Mouse (Mus musculus): ENCODE data around the gene Podxl. TPM values are rescaled to one million over a fixed set of nuclear protein-coding genes. Genes with fewer than 3 reads are reported as not detected.

Gene Podxl
- total RNA-seq (2021) = 10 to 100 TPM; 87.5 to 88.3 TPM
- long read RNA-seq, experiment 1, full-length matches to known transcripts = 10 of 71 reads
- long read RNA-seq, experiment 1, partial matches to known transcripts = 6 of 71 reads
- long read RNA-seq, experiment 1, other reads (novel, unspliced or antisense) = 55 of 71 reads
- long read RNA-seq, experiment 2, full-length matches to known transcripts = 4 of 49 reads
- long read RNA-seq, experiment 2, partial matches to known transcripts = 1 of 49 reads
- long read RNA-seq, experiment 2, other reads (novel, unspliced or antisense) = 44 of 49 reads

DNA sequence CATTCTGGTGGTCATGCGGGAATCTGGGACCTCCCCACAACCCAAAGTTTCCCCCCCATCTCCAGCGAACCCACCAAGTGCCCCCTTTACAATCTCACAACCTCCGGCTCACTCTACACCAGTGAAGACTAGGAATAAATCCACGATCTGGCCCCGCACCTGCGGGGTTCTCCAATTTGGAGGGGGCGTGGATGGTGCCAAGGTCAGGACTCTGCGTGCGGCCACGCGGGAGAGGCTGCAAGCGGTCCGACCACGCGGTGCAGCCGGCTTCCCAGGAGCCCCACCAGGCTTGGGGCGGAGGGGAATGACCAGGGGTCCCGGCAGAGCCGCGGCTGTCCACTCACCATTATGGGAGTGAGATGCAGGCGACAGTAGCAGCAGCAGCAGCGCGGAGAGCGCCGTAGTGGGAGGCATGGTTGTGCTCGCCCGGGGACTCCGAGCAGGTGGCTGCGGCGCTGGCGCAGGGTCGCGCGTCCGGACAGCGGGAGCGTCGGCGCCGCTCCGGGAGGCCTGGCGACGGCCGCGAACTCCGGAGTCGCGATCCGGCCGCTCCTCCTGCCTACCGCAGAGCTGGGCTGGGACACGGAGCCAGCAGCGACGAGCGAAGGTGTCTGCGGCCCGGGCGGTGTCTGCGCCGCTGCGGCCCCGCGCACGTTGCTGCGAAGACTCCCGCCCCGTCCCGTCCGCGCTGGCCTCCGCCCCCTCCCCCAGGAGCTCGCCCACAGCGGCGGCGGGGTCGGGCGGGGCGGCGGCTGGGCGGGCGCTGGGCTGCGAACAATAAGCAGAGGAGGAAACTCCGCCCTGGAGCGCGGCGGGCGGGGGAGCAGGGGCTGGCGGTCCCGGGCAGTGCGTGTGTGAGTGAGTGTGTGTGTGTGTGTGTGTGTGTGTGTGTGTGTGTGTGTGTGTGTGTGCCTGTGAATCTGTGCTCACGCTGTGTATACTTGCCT lies at the start of gene Podxl:
TSS of gene Podxl (minus strand) at position 747 of the 947 bp plus-strand sequence.
- DNase-seq = peak; percentile 83 to 89
- intact Hi-C loops (cut with DNase I) = loop anchor here (2.0 kb wide), 1 partner anchor 75 kb away; no protein-coding TSS in a partner anchor

GRCm38 (mm10) chr6:31612560-31613270 lies 48.9 kb upstream of the Podxl start:
- DNase-seq = no peak
- intact Hi-C loops (cut with DNase I) = no loop called here

DNA sequence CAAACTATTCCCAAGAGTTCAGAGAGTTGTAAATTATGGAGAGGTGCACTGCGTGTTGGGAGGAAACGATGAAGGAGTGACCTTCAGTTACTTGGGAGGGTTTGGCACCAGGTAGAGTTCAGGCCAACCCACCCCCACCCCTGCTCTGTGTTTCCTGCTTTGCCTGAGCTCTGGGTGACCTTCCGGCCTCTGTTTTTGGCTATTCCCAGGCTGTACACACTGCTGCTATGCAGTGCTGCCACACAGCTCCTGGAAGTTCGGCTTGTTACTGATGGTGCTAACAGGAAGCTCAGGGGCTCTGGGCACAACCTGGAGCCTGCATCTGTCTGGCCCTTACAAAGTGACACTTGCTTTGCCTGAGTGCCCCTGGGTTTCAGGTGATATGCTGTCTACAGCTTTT lies 42.6 kb upstream of the Podxl start:
- intact Hi-C loops (cut with DNase I) = no loop called here
- no peak for DNase-seq

GRCm38 (mm10) chr6:31604629-31605265 lies 41.0 kb upstream of the Podxl start:
- no peak for DNase-seq
- intact Hi-C loops (cut with DNase I) = no loop called here

GRCm38 (mm10) chr6:31602489-31602888 lies 38.7 kb upstream of the Podxl start:
- intact Hi-C loops (cut with DNase I) = no loop called here

DNA sequence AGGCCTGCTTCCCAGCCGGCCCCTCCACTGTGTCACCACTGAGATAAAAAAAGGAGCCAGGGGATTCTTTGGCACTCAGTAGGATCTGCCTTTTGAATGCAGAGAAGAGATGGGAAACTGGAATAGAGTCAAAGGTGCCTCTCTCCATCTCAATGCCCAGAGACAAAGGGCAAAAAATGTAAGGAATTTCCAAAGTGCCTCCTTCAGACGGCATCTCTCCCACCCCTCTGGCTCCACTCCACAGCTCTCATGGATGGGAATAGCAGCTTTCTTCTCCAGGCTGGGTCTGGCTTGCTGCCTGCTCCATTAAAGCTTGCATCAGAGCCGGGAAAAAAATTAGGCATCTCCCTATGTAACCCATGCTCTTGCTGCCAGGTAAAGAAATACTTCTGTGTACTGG lies 37.4 kb upstream of the Podxl start:
- DNase-seq = peak in 1 of 2 experiments; percentile 33
- intact Hi-C loops (cut with DNase I) = no loop called here

More at GRCm38 (mm10) chr6:31602489-31602888, 38.7 kb upstream of the Podxl start:
- DNase-seq = no peak

DNA sequence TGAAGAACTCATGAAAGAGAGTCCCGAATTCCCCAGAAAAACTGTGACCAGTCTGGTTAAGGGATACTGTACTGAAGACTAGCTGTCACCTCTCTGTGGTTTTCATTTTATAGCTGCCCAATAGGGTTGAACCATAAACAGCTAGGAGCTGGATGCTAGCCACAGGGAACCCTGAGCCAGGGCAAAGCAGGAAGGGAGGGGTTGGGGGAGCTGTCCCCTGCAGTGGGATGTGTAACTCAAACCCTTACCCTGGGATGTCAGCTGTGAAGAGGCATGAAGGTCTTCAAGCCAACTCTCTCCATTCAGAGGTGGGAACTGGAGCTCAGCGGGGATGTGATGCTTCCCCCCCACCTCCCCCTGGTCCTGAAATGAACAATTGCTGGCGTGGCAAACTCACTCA lies 36.1 kb upstream of the Podxl start:
- intact Hi-C loops (cut with DNase I) = no loop called here
- no peak for DNase-seq

DNA sequence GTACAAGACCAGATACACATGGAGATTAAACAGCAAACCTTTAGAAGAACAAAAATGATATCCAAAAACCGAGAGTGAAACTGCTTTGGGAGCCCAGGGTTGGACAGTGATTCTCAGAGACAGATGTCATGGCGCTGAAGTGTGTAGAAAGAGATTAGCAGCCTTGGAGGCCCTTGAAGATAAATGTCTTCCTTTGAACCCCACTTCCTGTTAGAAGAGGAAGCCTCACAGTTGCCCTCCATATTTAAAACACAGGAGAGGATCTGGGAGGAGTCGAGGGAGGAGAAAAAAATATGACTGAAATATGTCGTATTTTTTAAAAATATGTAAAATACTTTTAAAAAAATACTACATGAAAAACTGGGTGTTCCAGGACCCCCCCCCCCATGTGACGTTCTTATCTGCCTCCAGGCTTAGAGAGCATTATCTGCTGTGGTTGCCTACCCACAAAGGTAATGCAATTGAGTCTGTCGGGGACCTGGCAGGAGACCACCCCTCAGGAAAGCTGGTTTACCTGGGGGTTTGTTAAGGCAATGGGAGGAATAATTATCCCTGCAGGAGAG lies 34.6 kb upstream of the Podxl start:
- DNase-seq = no peak
- intact Hi-C loops (cut with DNase I) = no loop called here

DNA sequence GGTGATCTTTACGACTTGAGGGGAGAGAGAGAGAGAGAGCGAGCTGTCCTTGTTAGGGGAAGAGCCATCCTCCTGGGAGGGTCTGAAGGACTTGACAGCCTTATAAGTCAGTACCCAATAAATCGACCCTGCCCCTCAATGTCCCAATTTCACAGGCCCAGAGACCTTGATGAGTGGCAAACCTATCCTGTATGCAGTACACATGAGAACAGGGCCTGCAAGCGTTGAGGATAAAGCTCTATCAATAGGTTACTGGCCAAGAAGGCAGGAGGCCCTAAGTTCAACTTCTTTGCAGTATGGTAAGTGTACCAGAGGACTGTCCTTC lies 33.3 kb upstream of the Podxl start:
- intact Hi-C loops (cut with DNase I) = no loop called here
- no peak for DNase-seq

- DNase-seq = peak; percentile 51 to 59
- intact Hi-C loops (cut with DNase I) = no loop called here
Observed at GRCm38 (mm10) chr6:31596346-31597135, 32.8 kb upstream of the Podxl start.

DNA sequence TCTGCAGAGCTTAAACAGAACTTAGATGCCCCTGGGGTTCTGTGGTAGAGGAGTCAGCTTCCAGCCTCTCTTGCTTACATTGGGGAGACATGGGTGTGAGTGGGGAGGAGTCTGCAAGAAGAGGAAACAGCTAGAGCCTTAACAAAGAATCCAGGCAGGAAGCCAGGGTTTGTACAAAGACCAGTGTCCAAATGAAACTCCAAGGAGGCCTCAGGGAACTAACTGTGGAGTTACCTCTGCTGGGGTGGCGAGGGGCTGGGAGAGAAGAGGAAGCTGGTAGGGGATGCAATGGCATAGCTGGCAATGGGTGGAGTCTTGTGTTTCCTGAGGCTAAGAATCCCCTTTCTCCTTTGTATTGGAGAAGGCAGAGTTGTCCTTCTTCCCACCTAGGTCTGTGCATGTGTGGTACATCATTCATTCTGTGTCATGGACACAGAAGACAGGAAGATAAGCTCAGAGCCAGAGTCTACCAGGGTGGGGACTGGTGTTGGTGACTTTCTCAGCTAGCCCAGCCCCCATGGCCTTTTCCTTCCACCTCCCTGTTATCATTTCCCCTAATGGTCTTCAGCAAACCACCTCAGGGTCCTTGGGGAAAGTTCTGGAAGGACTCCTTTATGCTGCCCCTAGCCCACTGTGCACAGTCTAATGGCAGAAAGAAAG lies 28.9 kb upstream of the Podxl start:
- peak; percentile 36 to 38 for DNase-seq
- intact Hi-C loops (cut with DNase I) = no loop called here

- no peak for DNase-seq
- intact Hi-C loops (cut with DNase I) = no loop called here
Observed at GRCm38 (mm10) chr6:31592128-31592527, 28.3 kb upstream of the Podxl start.

DNA sequence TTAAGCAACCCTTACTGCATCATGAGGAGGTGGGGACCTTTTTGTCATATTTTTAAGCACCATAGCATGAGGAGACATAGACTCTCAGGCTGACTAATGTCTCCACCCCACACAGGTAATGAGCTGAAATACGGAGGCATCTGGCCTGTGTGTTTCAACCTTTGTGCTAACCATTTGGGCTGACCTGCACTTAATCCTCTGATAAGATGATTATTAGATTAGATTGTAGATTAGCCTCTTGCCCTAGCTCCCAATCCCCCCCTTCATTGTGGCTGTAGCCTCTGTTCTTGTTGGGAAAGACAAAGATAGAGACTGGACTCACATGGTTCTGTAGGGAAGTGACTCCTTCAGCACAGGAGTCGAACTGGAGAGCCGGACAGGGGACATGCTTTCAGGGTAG lies 27.9 kb upstream of the Podxl start:
- DNase-seq = no peak
- intact Hi-C loops (cut with DNase I) = no loop called here

GRCm38 (mm10) chr6:31590754-31591153 lies 27.0 kb upstream of the Podxl start:
- DNase-seq = no peak
- intact Hi-C loops (cut with DNase I) = no loop called here

DNA sequence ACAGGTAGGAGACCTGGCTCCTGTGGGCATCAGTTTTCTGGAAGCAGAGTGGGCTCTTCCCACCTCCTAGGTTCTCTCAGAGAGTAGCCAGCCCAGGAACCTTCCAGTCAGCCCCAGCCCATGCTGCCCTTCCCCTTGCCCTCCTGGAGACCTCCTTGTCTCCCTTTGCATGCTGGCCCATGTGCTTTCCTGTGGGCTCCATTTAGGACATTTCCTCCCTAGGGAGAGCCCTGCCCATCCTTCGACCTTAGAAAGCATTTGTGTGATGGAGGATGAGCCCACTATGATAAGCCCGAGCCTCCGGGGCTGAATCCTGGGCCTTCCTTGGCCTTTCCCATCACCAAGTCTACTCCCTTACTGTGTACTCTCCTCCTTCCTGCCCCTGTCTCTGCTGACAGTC lies 25.5 kb upstream of the Podxl start:
- no peak for DNase-seq
- intact Hi-C loops (cut with DNase I) = no loop called here

DNA sequence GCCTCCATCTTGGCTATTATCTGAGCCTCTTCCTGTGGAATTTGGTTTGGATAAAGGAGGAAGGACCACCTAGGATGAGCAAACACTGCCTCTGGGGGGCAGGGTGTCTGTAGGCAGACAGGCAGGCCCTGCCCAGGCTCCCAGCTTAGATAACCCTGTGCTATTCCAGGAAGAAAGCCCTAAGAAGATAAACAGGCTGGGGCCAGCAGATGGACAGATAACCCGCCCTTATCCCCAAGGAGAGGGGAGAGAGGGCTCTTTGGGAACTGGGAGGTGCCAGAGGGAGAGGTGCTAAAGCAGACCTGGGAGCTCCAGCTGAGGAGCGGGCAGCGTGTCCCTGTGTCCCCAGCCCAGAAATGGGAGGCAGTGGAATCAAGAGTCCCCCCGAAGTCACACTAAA lies 23.9 kb upstream of the Podxl start:
- intact Hi-C loops (cut with DNase I) = no loop called here
- DNase-seq = no peak

- intact Hi-C loops (cut with DNase I) = no loop called here
Observed at GRCm38 (mm10) chr6:31586127-31586526, 22.3 kb upstream of the Podxl start.

DNA sequence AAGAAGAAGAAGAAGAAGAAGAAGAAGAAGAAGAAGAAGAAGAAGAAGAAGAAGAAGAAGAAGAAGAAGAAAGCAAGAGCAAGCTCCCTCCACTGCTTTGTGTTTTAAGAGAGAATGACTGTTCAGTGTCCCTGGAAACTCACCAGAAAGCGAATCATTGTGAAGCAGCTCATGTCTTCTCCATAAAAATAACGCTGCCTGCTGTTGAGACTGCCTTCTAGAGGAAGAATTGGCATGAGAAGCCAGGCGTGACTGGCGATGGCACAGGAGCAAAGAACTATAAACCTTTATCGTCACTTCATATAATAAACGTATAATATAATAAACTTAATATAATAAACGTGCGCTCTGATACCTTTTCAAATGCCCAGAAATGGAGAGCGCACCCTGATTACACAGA lies 12.4 kb upstream of the Podxl start:
- intact Hi-C loops (cut with DNase I) = no loop called here
- no peak for DNase-seq

More at GRCm38 (mm10) chr6:31586127-31586526, 22.3 kb upstream of the Podxl start:
- no peak for DNase-seq

GRCm38 (mm10) chr6:31575063-31575462 lies 11.3 kb upstream of the Podxl start:
- intact Hi-C loops (cut with DNase I) = no loop called here
- no peak for DNase-seq
